Mouse (Mus musculus) E14TG2a.4 (cell line): ENCODE measurements around the gene Klhl36.

Source experiments
- CTCF ChIP-seq: conservative IDR thresholded peaks from 2 replicates; pipeline ENCODE4 v1.5.1; 2014; ENCODE audit warnings: low read length
- NANOG ChIP-seq: IDR thresholded peaks from 2 replicates; pipeline ENCODE4 v1.6.1; 2014; ENCODE audit warnings: borderline replicate concordance, low read length, mixed read lengths

- TF ChIP-seq CTCF = no peak
- no peak for TF ChIP-seq NANOG
Observed at GRCm38 (mm10) chr8:119918155-119918567, 56.1 kb downstream of the Klhl36 start.
